Mouse (Mus musculus): ENCODE data around the gene Adipor1.

The Adipor1 gene

DNA sequence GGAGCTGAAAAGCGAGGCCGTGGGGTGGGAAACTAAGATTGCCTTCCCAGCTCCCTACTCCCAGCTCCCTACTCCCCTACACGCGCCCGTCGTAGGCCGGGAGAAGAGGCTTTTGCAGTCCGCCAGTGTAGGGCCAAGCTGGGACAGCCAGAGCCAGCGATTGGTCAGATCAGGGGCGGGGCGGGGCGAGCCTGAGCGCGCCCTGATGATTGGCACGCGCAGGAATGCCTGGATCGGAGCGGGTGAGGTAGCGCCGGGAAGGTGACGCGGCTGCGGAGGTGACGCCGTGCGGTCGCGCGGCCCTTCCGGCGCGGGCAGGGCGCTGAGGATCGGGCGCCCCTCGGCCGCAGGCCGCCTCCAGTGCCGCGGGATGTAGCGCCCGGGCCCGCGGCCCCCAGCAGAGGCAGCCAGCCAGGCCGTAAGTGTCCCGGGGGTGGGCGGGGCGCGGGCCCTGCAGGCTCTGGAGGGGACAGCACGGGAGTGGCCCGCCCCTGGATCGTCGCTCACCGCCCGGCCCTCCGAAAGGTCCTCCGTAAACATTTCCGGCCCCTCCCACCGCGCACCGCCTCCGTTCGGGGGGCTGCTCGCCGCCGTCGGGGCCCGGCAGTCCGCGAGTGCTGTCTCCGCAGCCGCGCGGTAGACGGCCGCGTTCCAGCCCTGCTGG is at the start of gene Adipor1:
Gene Adipor1 (plus strand): TSS at position 211 of the 664 bp plus-strand sequence.
- TF ChIP-seq GATA4 (IDR thresholded peaks at IDR 0.05; ENCODE audit: insufficient replicate concordance, low read length), result no peak; the same call in 1 of the 2 replicates

DNA sequence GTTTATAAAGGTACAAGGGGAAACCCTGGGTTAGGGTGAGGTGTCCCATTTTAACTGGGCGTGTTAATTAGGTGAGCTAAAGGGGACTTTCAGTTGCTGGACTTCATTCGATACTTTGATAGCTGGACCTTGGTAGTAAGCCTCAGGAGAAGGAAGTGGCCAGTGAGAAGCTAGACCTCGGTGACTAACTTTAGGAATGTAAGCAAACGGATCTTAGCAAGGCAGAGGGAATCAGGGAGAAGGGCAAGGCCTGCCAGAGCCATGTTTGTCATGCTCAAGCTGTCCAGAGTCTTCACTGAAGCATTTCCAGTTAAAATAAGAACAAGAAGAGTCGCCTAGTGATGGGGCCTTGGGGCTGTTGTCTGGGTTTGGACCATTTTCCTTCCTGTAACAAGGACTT is 49.7 kb upstream of the Adipor1 start:
- no peak for TF ChIP-seq GATA4 (IDR thresholded peaks at IDR 0.05; ENCODE audit: insufficient replicate concordance, low read length)

DNA sequence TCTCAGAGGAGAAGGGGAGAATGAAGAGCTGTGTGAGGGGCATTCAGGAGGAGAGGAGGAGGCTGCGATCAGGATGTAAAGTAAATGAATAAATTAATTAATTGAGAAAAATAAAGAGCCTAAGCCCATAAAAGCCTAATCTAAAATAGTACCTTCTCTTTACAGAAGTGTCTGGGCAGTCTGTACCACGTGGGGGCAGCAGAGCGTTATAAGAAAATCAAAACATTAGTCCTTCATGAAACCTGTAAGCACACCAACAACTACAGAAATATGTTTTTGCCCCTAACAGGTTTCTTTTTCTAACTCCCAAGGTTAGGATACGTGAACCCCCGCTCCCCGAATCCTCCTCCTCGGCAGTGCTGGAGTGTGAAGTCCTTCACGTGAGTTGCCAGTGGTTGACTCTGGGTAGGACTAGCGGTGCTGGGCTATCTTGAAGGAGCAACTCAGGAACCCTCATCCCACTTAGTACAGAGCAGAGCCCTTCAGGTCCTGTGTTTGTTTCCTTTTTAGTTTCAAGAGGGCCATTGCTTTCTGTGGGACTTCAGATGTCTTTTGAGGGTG is 46.3 kb upstream of the Adipor1 start:
- no peak for TF ChIP-seq GATA4 (IDR thresholded peaks at IDR 0.05; ENCODE audit: insufficient replicate concordance, low read length)

DNA sequence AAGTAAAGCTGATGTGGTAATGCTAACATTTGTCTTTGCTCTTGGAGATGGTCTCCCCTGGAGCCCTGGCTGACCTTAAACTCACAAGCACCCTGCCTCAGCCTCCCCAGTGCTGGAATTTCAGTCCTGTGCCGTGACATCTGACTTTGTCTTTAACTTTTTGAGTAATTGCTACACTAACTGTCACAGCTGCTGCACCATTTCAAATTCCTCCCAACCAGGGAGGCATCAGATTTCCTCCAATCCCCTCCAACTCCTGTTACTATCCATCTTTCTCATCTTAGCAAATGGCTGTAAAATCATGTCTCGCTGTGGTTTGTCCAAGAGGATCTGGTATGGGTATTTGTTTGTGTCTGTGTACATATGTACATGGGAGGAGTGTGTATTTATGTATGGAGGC is 41.1 kb upstream of the Adipor1 start:
- no peak for TF ChIP-seq GATA4 (IDR thresholded peaks at IDR 0.05; ENCODE audit: insufficient replicate concordance, low read length)

DNA sequence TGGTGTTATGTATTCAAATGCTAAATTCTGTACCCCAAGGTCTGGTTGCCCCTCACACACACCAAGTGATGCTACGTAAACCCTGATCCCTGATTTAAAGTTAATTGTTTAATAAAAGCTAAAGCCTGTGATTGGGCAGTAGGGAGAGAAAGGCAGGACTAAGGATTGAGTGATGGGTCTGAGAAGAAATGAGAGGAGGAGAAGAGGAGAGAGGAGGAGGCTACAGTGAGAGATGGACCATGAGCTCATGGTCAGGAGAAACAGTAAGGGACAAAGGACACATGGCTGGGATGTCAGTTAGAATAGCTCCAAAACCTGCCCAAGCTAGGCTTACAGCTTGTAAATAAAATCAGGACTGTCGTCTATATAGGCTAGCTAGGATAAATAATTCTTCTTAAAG is 34.1 kb upstream of the Adipor1 start:
- no peak for TF ChIP-seq GATA4 (IDR thresholded peaks at IDR 0.05; ENCODE audit: insufficient replicate concordance, low read length)

DNA sequence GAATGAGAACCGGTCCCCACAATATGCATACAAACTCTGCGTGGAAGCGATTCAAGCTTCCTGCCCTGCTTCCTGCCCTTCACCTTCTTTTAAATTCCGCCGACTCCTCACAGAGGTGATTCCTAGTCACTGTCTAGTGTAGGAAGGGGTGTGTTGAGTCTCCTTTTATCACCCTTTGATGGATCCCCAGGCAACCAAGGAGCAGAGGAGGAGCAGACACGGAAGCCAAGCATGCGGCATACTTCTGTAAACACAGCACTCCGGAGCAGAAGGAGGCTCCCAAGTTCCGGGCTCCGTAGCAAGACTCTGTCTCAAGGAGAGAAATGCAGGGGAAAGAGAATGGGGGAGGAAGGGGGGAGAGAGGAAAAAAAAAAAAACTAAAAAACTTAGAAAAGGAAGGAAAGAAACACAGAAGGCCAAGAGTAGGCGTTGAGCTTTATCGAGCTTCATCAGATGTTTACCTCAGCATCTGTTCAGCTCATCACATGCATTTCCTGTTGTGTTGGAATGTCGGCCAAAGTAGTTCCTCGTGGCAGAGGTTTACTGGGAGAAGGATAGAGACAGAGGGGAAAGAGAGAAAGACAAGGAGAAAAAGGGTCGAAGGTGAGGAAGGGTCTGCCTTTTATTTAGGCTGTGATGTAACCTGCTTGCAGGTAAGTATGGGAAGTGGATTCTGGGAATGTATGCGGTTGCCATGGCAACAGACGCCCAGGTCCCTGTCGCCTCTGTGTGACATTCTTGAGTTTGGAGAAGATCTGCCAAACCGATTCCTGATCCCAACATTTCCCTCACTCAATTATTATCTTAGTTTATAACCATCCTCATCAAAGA is 33.2 kb upstream of the Adipor1 start:
- TF ChIP-seq GATA4 (IDR thresholded peaks at IDR 0.05; ENCODE audit: insufficient replicate concordance, low read length), result no peak

DNA sequence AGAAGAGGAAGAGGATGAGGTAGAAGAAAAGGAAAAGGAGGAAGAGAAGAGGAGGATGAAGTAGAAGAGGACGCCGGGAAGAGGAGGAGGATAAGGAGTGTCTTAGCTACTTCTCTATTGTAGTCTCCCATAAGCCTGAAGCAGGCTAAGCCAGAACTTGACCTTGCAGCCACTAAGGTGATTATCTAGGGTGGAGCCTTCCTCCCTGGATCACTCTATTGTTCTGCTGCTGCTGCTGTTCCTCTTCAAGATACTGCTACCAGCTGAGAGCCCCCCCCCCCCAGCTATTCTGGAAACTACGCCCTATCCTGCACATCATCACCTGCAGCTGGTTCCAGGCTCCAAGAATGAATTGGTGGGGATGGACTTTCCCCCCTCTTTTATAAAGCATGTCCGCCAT is 30.6 kb upstream of the Adipor1 start:
- no peak for TF ChIP-seq GATA4 (IDR thresholded peaks at IDR 0.05; ENCODE audit: insufficient replicate concordance, low read length)

DNA sequence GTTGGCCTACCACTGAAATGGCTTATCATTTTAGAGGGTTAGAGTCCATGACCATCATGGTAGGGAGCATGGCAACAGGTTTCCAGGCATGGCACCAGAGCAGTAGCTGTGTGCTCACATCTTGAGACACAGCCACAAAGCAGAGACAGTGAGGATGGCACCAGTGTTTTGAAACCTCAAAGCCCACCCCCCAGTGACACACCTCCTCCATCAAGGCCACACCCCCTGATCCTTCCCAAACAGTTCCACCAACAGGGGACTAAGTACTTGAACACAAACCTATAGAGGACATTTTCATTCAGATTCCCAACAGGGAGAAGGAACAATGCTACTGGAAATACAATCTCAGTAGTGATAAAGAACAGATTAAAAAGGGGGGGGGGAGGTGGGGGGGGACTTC is 30.0 kb upstream of the Adipor1 start:
- no peak for TF ChIP-seq GATA4 (IDR thresholded peaks at IDR 0.05; ENCODE audit: insufficient replicate concordance, low read length)

DNA sequence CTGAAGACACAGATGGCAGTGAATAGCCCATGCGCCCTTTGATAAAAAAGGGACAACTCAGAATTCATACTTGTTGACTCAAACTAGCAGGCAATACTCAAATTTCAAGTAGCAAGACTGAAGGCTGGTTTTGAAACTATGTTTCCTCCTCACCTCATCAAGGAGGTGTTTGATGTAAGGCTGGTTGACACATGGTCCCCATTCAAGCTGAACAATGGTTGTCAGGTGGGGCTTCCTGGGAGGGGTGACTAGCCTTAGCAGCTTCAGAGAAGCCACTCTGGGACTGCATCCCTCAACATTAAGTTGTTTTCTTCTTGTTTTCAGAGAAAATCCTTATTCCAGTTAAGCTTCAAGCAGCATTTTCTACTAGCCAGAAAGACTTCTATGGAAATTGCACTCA is 29.5 kb upstream of the Adipor1 start, which contains the start of gene 4933406M09Rik:
Gene 4933406M09Rik (plus strand): TSS at position 275 of the 400 bp plus-strand sequence.
- no peak for TF ChIP-seq GATA4 (IDR thresholded peaks at IDR 0.05; ENCODE audit: insufficient replicate concordance, low read length)

DNA sequence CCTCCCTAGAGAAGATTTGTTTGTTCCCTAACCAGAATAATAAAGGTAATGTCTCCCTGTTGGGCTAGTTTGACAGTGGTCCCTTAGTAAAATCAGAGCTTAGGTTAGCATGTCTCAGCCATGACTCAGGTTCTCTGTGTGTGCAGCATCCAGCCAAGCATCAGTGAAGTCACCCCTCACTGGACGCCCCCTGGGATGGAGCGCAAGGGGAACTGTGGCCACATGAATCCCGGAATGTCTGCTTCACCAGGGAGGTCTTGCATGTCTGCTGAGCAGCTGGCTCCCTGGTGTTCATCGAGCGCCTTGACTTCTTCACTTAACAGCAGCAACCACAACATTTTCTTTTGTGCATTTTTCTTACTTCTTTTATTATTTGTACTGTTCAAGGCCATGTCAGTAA is 21.4 kb upstream of the Adipor1 start:
- no peak for TF ChIP-seq GATA4 (IDR thresholded peaks at IDR 0.05; ENCODE audit: insufficient replicate concordance, low read length)

DNA sequence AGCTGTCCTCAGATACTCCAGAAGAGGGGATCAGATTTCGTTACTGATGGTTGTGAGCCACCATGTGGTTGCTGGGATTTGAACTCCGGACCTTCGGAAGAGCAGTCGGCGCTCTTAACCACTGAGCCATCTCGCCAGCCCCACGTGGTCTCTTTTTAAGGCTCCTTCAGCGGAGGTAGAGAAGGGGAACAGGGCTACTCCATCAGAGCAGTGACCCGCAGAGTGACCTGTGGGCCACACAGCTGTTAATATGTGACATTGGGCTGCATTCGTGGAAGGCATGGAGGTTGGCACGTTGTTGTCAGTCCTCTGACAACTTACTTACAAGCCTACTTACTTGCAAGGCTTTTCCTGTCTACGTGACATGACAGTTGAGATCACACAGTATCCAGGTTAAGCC is 17.0 kb upstream of the Adipor1 start:
- no peak for TF ChIP-seq GATA4 (IDR thresholded peaks at IDR 0.05; ENCODE audit: insufficient replicate concordance, low read length)

DNA sequence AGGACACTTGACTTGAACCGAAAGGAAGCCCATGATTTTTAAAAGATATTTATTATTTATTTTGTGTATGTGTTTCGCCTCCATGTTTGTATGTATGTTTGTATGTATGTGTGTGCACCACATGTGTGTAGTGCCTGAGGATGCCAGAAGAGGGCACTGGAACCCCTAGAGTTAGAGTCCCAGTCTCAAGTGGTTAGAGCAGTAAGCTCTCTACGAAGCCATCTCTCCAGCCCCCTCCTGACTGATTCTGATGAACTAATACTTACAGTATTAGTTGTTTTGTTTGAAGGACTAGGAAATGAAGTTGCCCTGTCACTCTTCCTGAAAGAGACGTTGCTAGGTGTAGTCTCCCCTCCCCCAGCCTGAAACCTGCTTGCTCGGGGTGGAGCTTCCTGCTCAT is 15.4 kb upstream of the Adipor1 start:
- no peak for TF ChIP-seq GATA4 (IDR thresholded peaks at IDR 0.05; ENCODE audit: insufficient replicate concordance, low read length)

DNA sequence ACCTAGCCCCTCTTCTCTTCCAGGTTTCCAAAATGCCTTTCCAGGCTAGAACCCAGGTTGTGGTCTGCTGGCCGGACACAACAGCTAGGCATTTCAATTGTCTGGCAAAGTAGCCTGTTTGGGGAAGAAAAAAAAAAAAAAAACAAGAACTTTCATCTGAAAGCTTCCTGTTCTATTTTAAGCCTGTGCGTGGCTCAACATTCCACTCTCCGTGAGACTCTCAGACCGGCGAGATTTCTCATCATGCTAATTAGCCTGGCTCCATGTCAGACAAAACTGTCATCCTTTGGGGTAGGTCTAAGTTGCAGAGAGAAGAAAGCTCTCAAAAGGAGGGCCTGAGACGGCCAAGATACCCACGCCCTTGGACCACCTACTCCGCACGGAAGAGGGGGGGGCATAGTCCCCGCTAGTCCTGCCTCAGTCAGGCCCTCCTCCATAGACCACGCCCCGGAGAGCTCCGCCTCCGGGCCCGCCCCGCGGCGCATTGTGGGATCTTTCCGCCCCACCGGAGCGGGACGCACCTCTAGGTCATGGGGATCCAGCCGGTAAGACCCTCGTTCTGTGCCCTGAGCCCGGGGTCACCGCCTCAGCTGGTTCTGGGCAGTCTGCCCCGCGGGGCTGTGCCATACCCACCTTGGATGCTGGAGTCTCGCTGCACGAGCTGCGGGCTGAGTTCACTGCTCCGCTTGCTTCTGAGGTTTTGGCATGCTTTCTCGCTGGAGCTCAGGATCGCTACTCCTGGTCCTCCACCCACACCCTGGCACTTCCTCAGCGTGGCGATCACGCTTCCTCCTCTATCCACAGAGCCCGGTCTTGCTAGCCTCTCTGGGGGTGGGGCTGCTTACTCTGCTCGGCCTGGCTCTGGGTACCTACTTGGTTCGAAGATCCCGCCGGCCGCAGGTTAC is 9.4 kb upstream of the Adipor1 start, which contains the start of gene Cyb5r1:
Gene Cyb5r1 (plus strand): TSS at position 51 of the 905 bp plus-strand sequence.
- TF ChIP-seq GATA4 (IDR thresholded peaks at IDR 0.05; ENCODE audit: insufficient replicate concordance, low read length), result no peak

DNA sequence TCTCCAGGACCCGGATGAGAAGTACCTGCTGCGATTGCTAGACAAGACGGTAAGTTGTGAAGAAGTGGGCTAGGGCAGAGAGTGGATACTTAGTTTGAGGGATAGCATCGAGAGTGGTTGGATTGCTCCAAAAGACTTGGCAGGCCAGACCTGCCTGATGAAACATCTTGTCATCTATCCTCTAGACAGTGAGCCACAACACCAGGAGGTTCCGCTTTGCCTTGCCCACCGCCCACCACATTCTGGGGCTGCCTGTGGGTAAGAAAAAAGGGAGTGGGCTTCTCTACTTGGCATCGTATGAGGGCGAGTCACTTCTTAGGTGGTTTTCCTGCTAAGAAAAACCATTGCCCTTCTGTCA is 8.8 kb upstream of the Adipor1 start:
- TF ChIP-seq GATA4 (IDR thresholded peaks at IDR 0.05; ENCODE audit: insufficient replicate concordance, low read length), result no peak

DNA sequence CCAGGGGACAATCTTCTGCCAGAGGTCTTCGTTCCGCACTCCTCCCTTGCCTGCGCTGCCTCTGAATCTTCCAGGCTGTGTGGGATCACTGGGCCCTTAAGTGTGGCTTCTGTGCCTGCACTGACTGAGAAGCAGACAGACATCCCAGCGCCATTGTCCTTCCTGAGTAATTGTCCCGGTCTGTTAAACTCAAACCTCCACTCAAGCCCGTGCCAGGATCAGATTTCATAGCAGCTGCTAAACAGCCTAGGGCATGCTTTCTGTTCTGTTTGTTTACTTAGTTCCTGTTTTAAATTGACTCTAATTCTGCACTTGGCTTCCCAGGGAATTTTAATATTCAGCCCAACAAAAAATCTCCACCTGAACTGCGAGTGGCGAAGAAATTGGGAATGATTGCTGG is 7.1 kb upstream of the Adipor1 start:
- no peak for TF ChIP-seq GATA4 (IDR thresholded peaks at IDR 0.05; ENCODE audit: insufficient replicate concordance, low read length)

Measured in liver, adult (tissue).